7 mouse cellular contexts compared by ENCODE assay signal in the genomic region with DNA sequence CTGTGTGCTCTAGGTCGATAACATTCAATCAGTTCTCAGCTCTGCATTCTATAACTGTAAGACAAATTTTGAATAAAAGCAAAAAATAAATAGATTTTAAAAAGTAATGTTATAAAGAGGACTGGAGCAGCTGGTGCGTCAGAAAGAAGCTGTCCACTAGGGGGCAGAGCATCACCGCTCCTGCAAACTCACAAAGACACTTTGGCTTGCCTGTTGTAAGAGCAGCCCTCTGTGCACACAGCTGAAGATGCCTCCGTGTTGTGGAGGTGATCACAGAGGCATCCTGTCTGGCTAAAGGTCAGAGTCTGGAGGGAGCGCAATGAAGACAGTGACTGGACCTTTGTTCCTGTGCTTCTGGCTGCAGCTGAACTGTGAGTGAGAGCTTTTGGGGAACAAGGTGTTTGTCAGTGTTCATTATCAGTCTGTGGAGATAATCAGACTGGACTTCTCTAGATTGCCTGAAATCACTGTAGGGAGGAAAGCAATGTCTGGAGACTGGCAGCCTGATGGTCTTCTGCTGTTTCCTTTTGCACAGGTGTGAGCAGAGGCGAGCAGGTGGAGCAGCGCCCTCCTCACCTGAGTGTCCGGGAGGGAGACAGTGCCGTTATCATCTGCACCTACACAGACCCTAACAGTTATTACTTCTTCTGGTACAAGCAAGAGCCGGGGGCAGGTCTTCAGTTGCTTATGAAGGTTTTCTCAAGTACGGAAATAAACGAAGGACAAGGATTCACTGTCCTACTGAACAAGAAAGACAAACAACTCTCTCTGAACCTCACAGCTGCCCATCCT.
A peak's percentile ranks its signal among the peaks of the same experiment; 100 is the strongest.
DNase-seq lines count a peak whose midpoint lies in the region; ATAC-seq and TF ChIP-seq lines count a peak whose summit lies in the region.
"Not testable (repeated sequence)": the region's sequence is repeated elsewhere in the genome, so short reads cannot be mapped to it uniquely, and the experiment has no call there.

No protein-coding gene starts in this region.

- WGBS in forebrain, embryonic 16.5 days: no CpG with 5 or more reads among the region's 12 CpGs
- no CpG with 5 or more reads among the region's 12 CpGs for WGBS in hindbrain, embryonic 12.5 days
- WGBS in midbrain, embryonic 11.5 days: no CpG with 5 or more reads among the region's 12 CpGs
- WGBS in midbrain, postnatal 0 days: no CpG with 5 or more reads among the region's 12 CpGs

- H3K27ac ChIP-seq in forebrain, embryonic 16.5 days (ENCODE audit: low read length); hindbrain, embryonic 12.5 days; midbrain, embryonic 11.5 days (ENCODE audit: low read depth, low read length); midbrain, postnatal 0 days (ENCODE audit: low read depth, low read length): not testable (repeated sequence)

- TF ChIP-seq CTCF in midbrain, postnatal 0 days (IDR thresholded peaks at IDR 0.05): not testable (repeated sequence)

- not testable (repeated sequence) for H3K4me2 ChIP-seq in forebrain, embryonic 16.5 days (ENCODE audit: low read length); hindbrain, embryonic 12.5 days (replicated peaks); midbrain, embryonic 11.5 days; midbrain, postnatal 0 days (ENCODE audit: low read depth, low read length, poor library complexity, severe bottlenecking)

- H3K9ac ChIP-seq in forebrain, embryonic 16.5 days (replicated peaks; ENCODE audit: low read depth, low read length); hindbrain, embryonic 12.5 days; midbrain, embryonic 11.5 days (ENCODE audit: low read length); midbrain, postnatal 0 days (replicated peaks; ENCODE audit: low read length, poor library complexity, severe bottlenecking): not testable (repeated sequence)

- H3K9me3 ChIP-seq in forebrain, embryonic 16.5 days (ENCODE audit: control insufficient read depth, low read length); hindbrain, embryonic 12.5 days (replicated peaks); midbrain, embryonic 11.5 days (ENCODE audit: control insufficient read depth, low read length); midbrain, postnatal 0 days (ENCODE audit: low read length): not testable (repeated sequence)

- not testable (repeated sequence) for DNase-seq in midbrain, embryonic 11.5 days (ENCODE audit: low spot score, missing footprints); midbrain, postnatal 0 days (ENCODE audit: low spot score)

- not testable (repeated sequence) for H3K4me3 ChIP-seq in forebrain, embryonic 16.5 days (replicated peaks; ENCODE audit: low read length); hindbrain, embryonic 12.5 days; midbrain, embryonic 11.5 days (ENCODE audit: low read depth, low read length); midbrain, postnatal 0 days (ENCODE audit: low read depth, low read length)

- 0 out of 2 replicates have a peak, but pooled peaks have one; percentile 49 for ATAC-seq in erythroid progenitor cell, adult 5-6 weeks (replicated peaks; ENCODE audit: low FRiP score, poor library complexity, severe bottlenecking)
- peak; percentile 82 for ATAC-seq in forebrain, embryonic 16.5 days
- ATAC-seq in hindbrain, embryonic 12.5 days (ENCODE audit: low FRiP score): peak; percentile 43; the same call in 1 of the 2 replicates
- peak; percentile 48 for ATAC-seq in inflammation-experienced regulatory T-cells, adult 6 months
- peak; percentile 83; the same call in 1 of the 2 replicates for ATAC-seq in midbrain, embryonic 11.5 days (ENCODE audit: low FRiP score)
- peak; percentile 87 for ATAC-seq in midbrain, postnatal 0 days (ENCODE audit: low FRiP score)
- ATAC-seq in neutrophil, adult 5-6 weeks (ENCODE audit: extremely low read depth, insufficient number of reproducible peaks, low FRiP score, poor library complexity, severe bottlenecking): peak; percentile 44; the same call in 1 of the 2 replicates

- H3K27me3 ChIP-seq in forebrain, embryonic 16.5 days (replicated peaks; ENCODE audit: control insufficient read depth, insufficient read depth, low read length); hindbrain, embryonic 12.5 days; midbrain, embryonic 11.5 days (ENCODE audit: control insufficient read depth, insufficient read depth, low read length); midbrain, postnatal 0 days (ENCODE audit: insufficient read depth, low read length): not testable (repeated sequence)

- H3K36me3 ChIP-seq in forebrain, embryonic 16.5 days (ENCODE audit: control insufficient read depth, insufficient read depth); hindbrain, embryonic 12.5 days; midbrain, embryonic 11.5 days (ENCODE audit: control insufficient read depth, insufficient read depth, low read length); midbrain, postnatal 0 days (ENCODE audit: insufficient read depth, low read length): not testable (repeated sequence)

- not testable (repeated sequence) for H3K4me1 ChIP-seq in forebrain, embryonic 16.5 days (replicated peaks; ENCODE audit: control insufficient read depth, insufficient read depth, low read length); hindbrain, embryonic 12.5 days; midbrain, embryonic 11.5 days (ENCODE audit: control insufficient read depth, insufficient read depth, low read length); midbrain, postnatal 0 days (ENCODE audit: insufficient read depth, low read length)
